Mouse (Mus musculus): ENCODE data around the gene Cask. TPM values are rescaled to one million over a fixed set of nuclear protein-coding genes. Genes with fewer than 3 reads are reported as not detected.

Gene Cask
- total and polyA plus RNA-seq, 3 experiments, result 9.4 to 13.3 TPM; not detected in 1

DNA sequence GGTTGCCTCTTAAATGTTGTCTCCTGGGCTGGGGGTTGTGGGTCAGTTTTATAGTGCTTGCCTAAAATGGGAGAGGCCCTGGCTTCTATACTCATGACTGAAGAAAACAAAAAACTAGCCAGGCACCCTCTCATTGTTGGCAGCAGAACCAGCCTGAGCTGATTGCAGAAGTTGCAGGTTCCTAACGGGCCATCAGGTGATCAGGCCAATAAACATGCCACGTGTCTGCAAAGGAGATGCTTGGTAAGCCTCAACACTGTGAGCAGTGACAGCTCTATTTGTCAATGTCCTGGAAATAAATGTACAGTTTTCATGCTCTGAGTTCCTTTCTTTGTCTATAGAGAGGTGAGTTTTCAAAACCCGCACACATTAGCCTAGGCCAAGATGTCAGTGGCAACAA lies 362.2 kb downstream of the Cask start:
- Histone ChIP-seq H3K27ac (ENCODE audit: control insufficient read depth, low read depth, low read length) (no peak overlapping the region), H3K79me2 (ENCODE audit: control insufficient read depth, insufficient read depth, low read length, poor library complexity) (no peaks in the 10 kb centered on the region), H3K27me3 (ENCODE audit: control insufficient read depth in 1 of 2, insufficient read depth in 2 of 2, low read length in 2 of 2) (no peaks in the 10 kb centered on the region), H3K4me3 (ENCODE audit: control insufficient read depth in 1 of 2, insufficient read depth in 1 of 2, low read depth in 2 of 2, low read length in 2 of 2) (no peak overlapping the region), H3K9ac (ENCODE audit: control insufficient read depth, low read depth, low read length, poor library complexity, severe bottlenecking) (no peak overlapping the region), H3K36me3 (ENCODE audit: control insufficient read depth in 1 of 2, insufficient read depth in 2 of 2, low read length in 2 of 2) (peaks cover 0 to 12% of the 10 kb centered on the region in 2 experiments; a peak in 2 of 4 replicates), H3K9me3 (replicated peaks; ENCODE audit: insufficient read depth, low read length) (no peaks in the 10 kb centered on the region), H3K4me1 (ENCODE audit: control insufficient read depth in 1 of 2, insufficient read depth in 2 of 2, low read length in 2 of 2) (peaks cover 2 to 14% of the 10 kb centered on the region in 2 experiments; a peak in 3 of 4 replicates)
- peak; percentile 37 for DNase-seq (ENCODE audit: low read depth, low spot score)
- TF ChIP-seq USF2 (IDR thresholded peaks at IDR 0.05; ENCODE audit: borderline replicate concordance in 1 of 2, insufficient read depth in 1 of 2, low read depth in 1 of 2, low read length in 2 of 2) (0 out of 4 replicates have a peak, but pooled peaks of 1 of the 2 experiments have one; percentile 37), GABPA (IDR thresholded peaks at IDR 0.05; ENCODE audit: low read depth, low read length) (no peak), MAX (IDR thresholded peaks at IDR 0.05; ENCODE audit: low read length) (peak; percentile 42; the same call in 1 of the 2 replicates), EP300 (IDR thresholded peaks at IDR 0.05; ENCODE audit: low read depth in 1 of 2, low read length in 2 of 2) (peak in 1 of 2 experiments; percentile 49; a peak in 1 of 4 replicates), MXI1 (IDR thresholded peaks at IDR 0.05; ENCODE audit: low read depth, low read length) (peak; percentile 80; the same call in 1 of the 2 replicates), E2F4 (IDR thresholded peaks at IDR 0.05; ENCODE audit: borderline replicate concordance, low read depth, low read length) (no peak), USF1 (IDR thresholded peaks at IDR 0.05; ENCODE audit: low read depth, low read length) (peak; percentile 86), BHLHE40 (IDR thresholded peaks at IDR 0.05; ENCODE audit: borderline replicate concordance, low read depth, low read length) (no peak), TCF12 (IDR thresholded peaks at IDR 0.05; ENCODE audit: low read depth, low read length) (peak; percentile 3; the same call in 1 of the 2 replicates), SIN3A (IDR thresholded peaks at IDR 0.05; ENCODE audit: low read length) (peak; percentile 63), ETS1 (IDR thresholded peaks at IDR 0.05; ENCODE audit: low read depth, low read length) (peak; percentile 58; the same call in 1 of the 2 replicates)

DNA sequence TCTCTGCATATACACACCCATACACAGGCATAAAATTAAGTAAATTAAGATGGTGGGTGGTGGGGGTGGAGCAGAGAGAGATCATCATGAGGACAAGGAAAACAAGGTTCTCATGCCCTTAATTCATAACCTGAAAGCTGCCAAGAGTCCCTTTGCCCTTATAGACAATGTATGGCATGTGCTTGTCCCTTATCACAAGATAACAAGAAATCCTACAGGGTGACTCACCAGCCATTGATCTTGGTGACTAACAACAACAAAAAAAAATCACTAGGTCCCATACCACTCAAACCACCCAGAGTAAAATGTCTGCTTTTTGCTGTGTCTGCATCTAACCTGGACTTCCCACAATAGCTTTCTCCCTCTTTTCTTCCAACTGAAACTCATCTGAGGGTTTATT lies 366.7 kb downstream of the Cask start:
- peak; percentile 72 for TF ChIP-seq BHLHE40 (IDR thresholded peaks at IDR 0.05; ENCODE audit: borderline replicate concordance, low read depth, low read length)
- TF ChIP-seq NELFE (IDR thresholded peaks at IDR 0.05; ENCODE audit: low read depth, low read length), result no peak
- peak; percentile 64; the same call in 1 of the 2 replicates for TF ChIP-seq JUND (IDR thresholded peaks at IDR 0.05; ENCODE audit: low read depth, low read length)
- TF ChIP-seq ETS1 (IDR thresholded peaks at IDR 0.05; ENCODE audit: low read depth, low read length), result peak; percentile 52
- peak; percentile 67; the same call in 1 of the 2 replicates for TF ChIP-seq RCOR1 (IDR thresholded peaks at IDR 0.05; ENCODE audit: low read depth, low read length)
- TF ChIP-seq EP300 (IDR thresholded peaks at IDR 0.05; ENCODE audit: low read depth in 1 of 2, low read length in 2 of 2), result peak; percentile 58 to 63
- no peak for TF ChIP-seq CHD2 (IDR thresholded peaks at IDR 0.05; ENCODE audit: low read length)
- peak; percentile 70 for TF ChIP-seq GATA1 (IDR thresholded peaks at IDR 0.05; ENCODE audit: low read depth, low read length)
- no peak for TF ChIP-seq MXI1 (IDR thresholded peaks at IDR 0.05; ENCODE audit: low read depth, low read length)
- TF ChIP-seq MAX (IDR thresholded peaks at IDR 0.05; ENCODE audit: low read length), result peak; percentile 19; the same call in 1 of the 2 replicates
- no peak for TF ChIP-seq MYC (IDR thresholded peaks at IDR 0.05; ENCODE audit: low read depth, low read length)
- TF ChIP-seq MAZ (IDR thresholded peaks at IDR 0.05; ENCODE audit: low read depth, low read length), result no peak
- TF ChIP-seq USF2 (IDR thresholded peaks at IDR 0.05; ENCODE audit: borderline replicate concordance in 1 of 2, insufficient read depth in 1 of 2, low read depth in 1 of 2, low read length in 2 of 2), result no peak
- H3K79me2 ChIP-seq (ENCODE audit: control insufficient read depth, insufficient read depth, low read length, poor library complexity), result no peaks in the 10 kb centered on the region
- no peak overlapping the region for H3K9ac ChIP-seq (ENCODE audit: control insufficient read depth, low read depth, low read length, poor library complexity, severe bottlenecking)
- peaks cover 10 to 16% of the 10 kb centered on the region in 2 experiments for H3K4me1 ChIP-seq (ENCODE audit: control insufficient read depth in 1 of 2, insufficient read depth in 2 of 2, low read length in 2 of 2)
- H3K27me3 ChIP-seq (ENCODE audit: control insufficient read depth in 1 of 2, insufficient read depth in 2 of 2, low read length in 2 of 2), result no peaks in the 10 kb centered on the region
- peak; percentile 30 for DNase-seq (ENCODE audit: low read depth, low spot score)
- no peaks in the 10 kb centered on the region for H3K9me3 ChIP-seq (replicated peaks; ENCODE audit: insufficient read depth, low read length)
- no peak overlapping the region for H3K4me3 ChIP-seq (ENCODE audit: control insufficient read depth in 1 of 2, insufficient read depth in 1 of 2, low read depth in 2 of 2, low read length in 2 of 2)
- H3K27ac ChIP-seq (ENCODE audit: control insufficient read depth, low read depth, low read length), result no peak overlapping the region
- H3K36me3 ChIP-seq (ENCODE audit: control insufficient read depth in 1 of 2, insufficient read depth in 2 of 2, low read length in 2 of 2), result peaks cover 0 to 12% of the 10 kb centered on the region in 2 experiments; a peak in 2 of 4 replicates
